Mouse (Mus musculus) midbrain, postnatal 0 days (tissue): ENCODE measurements around the gene Map3k9. TPM values are rescaled to one million over a fixed set of nuclear protein-coding genes. Genes with fewer than 3 reads are reported as not detected.
A peak's percentile ranks its signal among the peaks of the same experiment; 100 is the strongest.

Experiments used
- ATAC-seq: fragments of 200-750 bp; cut with Nextera tagmentation; 2 replicates; pipeline ENCODE4 v1.8.0; 2017; ENCODE audit warnings: moderate number of reproducible peaks, mild to moderate bottlenecking, moderate TSS enrichment, moderate library complexity; ENCODE audit not compliant: low FRiP score
- DNase-seq: peaks from one replicate; pipeline ENCODE4 v3.0.0-alpha.2; 2015; ENCODE audit warnings: low spot score
- H3K27ac ChIP-seq: fragments of 300-500 bp; sonication (generic); 2 replicates; pipeline ENCODE4 v1.5.1; 2014; ENCODE audit warnings: low read depth, mild to moderate bottlenecking, low read length, mixed read lengths
- H3K27me3 ChIP-seq: fragments of 300-500 bp; sonication (generic); 2 replicates; pipeline ENCODE4 v1.6.1; 2014; ENCODE audit warnings: low read length, control low read depth, mixed read lengths; ENCODE audit not compliant: insufficient read depth
- H3K36me3 ChIP-seq: fragments of 300-500 bp; sonication (generic); 2 replicates; pipeline ENCODE4 v1.6.1; 2014; ENCODE audit warnings: low read length, control low read depth, mixed read lengths; ENCODE audit not compliant: insufficient read depth
- H3K4me1 ChIP-seq: fragments of 300-500 bp; sonication (generic); 2 replicates; pipeline ENCODE4 v1.6.1; 2014; ENCODE audit warnings: mild to moderate bottlenecking, control low read depth, antibody characterized with exemption, low read length, mixed read lengths; ENCODE audit not compliant: insufficient read depth
- H3K4me2 ChIP-seq: fragments of 300-500 bp; sonication (generic); 2 replicates; pipeline ENCODE4 v1.6.1; 2014; ENCODE audit warnings: low read depth, mild to moderate bottlenecking, low read length, mixed read lengths; ENCODE audit not compliant: poor library complexity, severe bottlenecking
- H3K4me3 ChIP-seq: fragments of 300-500 bp; sonication (generic); 2 replicates; pipeline ENCODE4 v1.5.1; 2014; ENCODE audit warnings: low read depth, mild to moderate bottlenecking, low read length, moderate library complexity
- H3K9ac ChIP-seq: fragments of 300-500 bp; sonication (generic); replicated peaks from 2 replicates; pipeline ENCODE4 v1.6.1; 2014; ENCODE audit warnings: mild to moderate bottlenecking, low read length, moderate library complexity, mixed read lengths; ENCODE audit not compliant: poor library complexity, severe bottlenecking
- H3K9me3 ChIP-seq: fragments of 300-500 bp; sonication (generic); 2 replicates; pipeline ENCODE4 v1.6.1; 2016; ENCODE audit warnings: low read length, control low read depth
- CTCF ChIP-seq: IDR thresholded peaks from 2 replicates; pipeline ENCODE4 v1.5.1; 2016; ENCODE audit warnings: antibody characterized with exemption, mild to moderate bottlenecking
- WGBS: fragments of 180-500 bp; shearing (Covaris S2); extraction: QIAGEN DNeasy Blood & Tissue Kit; methylation state at CpG from one replicate; pipeline ENCODE4 v1.1.7; 2014; 5-methylcytosine and 5-hydroxymethylcytosine counted together
- polyA plus RNA-seq: library from polyadenylated mRNA; unstranded; fragments of >200 nt; fragmentation: Nextera tagmentation; extraction: Ambion mirVana; gene quantifications from 2 replicates; pipeline ENCODE4 v1.2.1, GENCODE M21; 2015
- total RNA-seq: library from RNA; depleted of rRNA; stranded (reverse); fragments of >200 nt; gene quantifications from 2 replicates; pipeline ENCODE4 v1.2.3, GENCODE M21; 2014

Gene Map3k9
- total and polyA plus RNA-seq, 2 experiments from 2014 or later, result 9.3 to 67.1 TPM

DNA sequence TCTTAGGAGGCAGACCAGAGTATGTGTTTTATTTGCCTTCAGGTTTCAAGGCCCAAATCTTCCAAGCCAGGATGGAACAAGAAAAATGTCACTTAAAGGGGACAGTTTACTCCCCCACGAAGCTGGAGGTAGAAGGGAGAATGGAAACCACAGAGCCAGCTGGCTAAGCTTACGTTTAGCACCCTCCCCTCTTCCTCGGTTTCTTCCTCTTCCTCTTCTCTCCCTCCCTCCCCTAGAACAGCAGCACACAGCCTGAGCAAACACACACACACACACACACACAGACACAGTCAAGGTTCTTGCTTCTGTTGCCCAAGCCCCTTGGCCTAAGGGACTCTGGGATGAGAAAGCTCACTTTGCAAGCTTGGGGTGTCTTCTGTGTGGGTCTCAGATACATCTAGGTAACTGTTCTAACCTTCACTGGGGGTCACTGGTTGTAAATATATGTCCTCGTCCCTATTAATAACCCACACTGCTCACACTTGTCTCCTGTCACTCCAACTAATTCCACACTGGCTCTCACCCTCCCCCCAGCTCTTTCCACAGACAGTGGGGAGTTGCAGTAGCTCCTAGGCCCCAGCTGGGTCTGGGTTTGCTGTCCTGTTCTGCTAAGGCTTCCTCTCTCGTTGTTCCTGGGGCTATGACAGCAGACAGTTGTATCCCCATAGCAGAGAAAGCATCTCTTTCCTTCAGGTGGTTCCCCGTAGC is 11.7 kb upstream of the Map3k9 start:
- no peak for ATAC-seq
- Histone ChIP-seq H3K9ac (no peak overlapping the region), H3K27me3 (no peaks in the 10 kb centered on the region), H3K27ac (no peak overlapping the region), H3K4me3 (no peak overlapping the region), H3K4me1 (no peaks in the 10 kb centered on the region), H3K9me3 (no peaks in the 10 kb centered on the region), H3K4me2 (no peak overlapping the region), H3K36me3 (no peaks in the 10 kb centered on the region)
- 67% methylated on average over 6 of the region's 6 CpGs for WGBS
- no peak for DNase-seq
- no peak for TF ChIP-seq CTCF

DNA sequence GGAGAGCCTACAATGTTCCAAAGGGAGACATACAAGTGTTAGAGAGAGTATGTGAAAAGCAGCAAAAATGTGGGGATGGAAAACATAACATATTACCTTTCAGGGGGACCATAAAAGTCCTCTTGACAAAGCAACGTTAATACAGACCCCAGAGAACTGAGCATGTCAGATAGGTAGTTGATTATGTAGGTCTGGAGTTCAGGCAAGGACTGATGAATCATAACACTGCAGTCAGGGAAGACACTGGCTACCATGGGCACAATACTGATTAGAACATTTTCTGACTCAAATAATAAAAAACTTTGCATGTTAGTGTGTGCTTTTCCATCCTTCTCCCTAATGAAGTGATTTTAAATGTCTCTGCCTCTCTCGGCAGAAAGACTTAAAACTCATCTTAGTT is 8.5 kb upstream of the Map3k9 start:
- H3K27me3 ChIP-seq, result no peaks in the 10 kb centered on the region
- H3K9me3 ChIP-seq, result no peaks in the 10 kb centered on the region
- H3K4me1 ChIP-seq, result no peaks in the 10 kb centered on the region
- TF ChIP-seq CTCF, result no peak
- no peak overlapping the region for H3K9ac ChIP-seq
- no peak for DNase-seq
- no peak overlapping the region for H3K4me2 ChIP-seq
- 60% methylated on average over 2 of the region's 2 CpGs for WGBS
- H3K27ac ChIP-seq, result no peak overlapping the region
- ATAC-seq, result no peak
- no peak overlapping the region for H3K4me3 ChIP-seq
- H3K36me3 ChIP-seq, result no peaks in the 10 kb centered on the region

DNA sequence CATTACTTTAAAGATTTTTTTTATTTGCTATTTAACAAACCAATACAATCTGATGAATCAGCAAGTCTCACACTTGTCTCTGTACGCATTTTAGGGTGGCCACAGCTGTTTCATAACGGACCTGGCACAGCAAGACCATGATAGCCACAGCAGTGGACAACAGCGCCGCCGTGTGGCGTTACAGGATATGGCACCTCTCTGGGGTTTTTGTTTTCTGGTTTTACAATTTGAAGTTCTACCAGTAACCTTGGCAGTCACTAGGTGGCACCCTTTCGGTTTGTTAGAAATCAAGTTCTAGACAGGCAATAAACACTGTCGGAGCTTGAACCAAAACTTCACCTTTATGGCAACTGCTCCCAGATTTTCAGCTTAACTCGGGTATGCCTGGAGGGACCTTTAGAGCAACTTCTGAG is 7.7 kb upstream of the Map3k9 start:
- ATAC-seq, result 0 out of 2 replicates have a peak, but pooled peaks have one; percentile 23
- Histone ChIP-seq H3K4me2 (no peak overlapping the region), H3K9me3 (no peaks in the 10 kb centered on the region), H3K4me3 (no peak overlapping the region), H3K27ac (no peak overlapping the region), H3K36me3 (no peaks in the 10 kb centered on the region), H3K27me3 (no peaks in the 10 kb centered on the region), H3K9ac (no peak overlapping the region), H3K4me1 (no peaks in the 10 kb centered on the region)
- peak; percentile 95 for DNase-seq
- 3% methylated on average over 9 of the region's 9 CpGs for WGBS
- TF ChIP-seq CTCF, result peak; percentile 100

DNA sequence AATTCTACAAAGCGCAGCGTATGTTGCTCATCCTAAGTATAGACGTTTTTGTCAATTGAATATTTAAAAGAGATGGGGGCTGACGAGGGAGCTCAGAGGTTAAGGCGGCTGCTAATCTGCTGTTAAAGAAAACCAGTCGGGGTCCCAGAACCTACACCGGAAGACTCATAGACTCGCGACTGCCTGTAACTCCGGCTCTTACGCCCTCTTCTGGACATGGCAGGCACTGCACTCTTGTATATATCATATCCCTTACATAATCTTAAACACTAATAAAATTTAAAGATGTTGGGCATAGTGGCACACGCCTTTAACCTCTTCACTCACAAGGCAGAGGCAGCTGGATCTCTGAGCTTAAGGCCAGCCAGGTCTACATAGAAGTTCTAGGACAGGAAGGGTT is 6.3 kb upstream of the Map3k9 start:
- Histone ChIP-seq H3K36me3 (no peaks in the 10 kb centered on the region), H3K27me3 (no peaks in the 10 kb centered on the region), H3K27ac (no peak overlapping the region), H3K4me3 (no peak overlapping the region), H3K4me2 (no peak overlapping the region), H3K9ac (no peak overlapping the region), H3K9me3 (no peaks in the 10 kb centered on the region), H3K4me1 (no peaks in the 10 kb centered on the region)
- ATAC-seq (no peak), DNase-seq (no peak)
- TF ChIP-seq CTCF, result peak; percentile 61
- WGBS, result 40% methylated on average over 12 of the region's 12 CpGs

DNA sequence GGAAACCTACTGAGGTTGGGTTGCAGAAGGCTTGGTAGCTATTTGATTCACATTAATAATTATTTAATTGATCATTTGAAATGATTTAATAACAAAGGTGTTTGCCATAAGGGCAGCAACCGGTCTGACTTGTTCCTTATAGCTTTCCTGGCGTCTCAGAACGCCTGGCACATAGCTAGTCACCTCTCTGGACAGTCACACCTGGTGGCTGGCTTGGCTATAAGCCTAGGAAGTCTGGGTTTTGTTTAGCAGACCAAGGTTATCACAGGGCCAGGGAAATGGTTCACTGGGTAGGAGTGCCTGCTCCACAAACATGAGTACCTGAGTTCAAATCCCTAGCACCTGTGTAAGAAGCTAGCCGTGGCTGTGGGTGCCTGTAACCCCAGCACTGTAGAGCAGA is 2.3 kb upstream of the Map3k9 start:
- H3K27ac ChIP-seq, result no peak overlapping the region
- peaks cover 6% of the 10 kb centered on the region; the same call in 1 of the 2 replicates for H3K4me1 ChIP-seq
- no peak overlapping the region for H3K4me2 ChIP-seq
- ATAC-seq, result no peak
- no peaks in the 10 kb centered on the region for H3K36me3 ChIP-seq
- H3K4me3 ChIP-seq, result no peak overlapping the region
- H3K27me3 ChIP-seq, result no peaks in the 10 kb centered on the region
- DNase-seq, result no peak
- no peaks in the 10 kb centered on the region for H3K9me3 ChIP-seq
- 83% methylated on average over 4 of the region's 4 CpGs for WGBS
- TF ChIP-seq CTCF, result no peak
- no peak overlapping the region for H3K9ac ChIP-seq

DNA sequence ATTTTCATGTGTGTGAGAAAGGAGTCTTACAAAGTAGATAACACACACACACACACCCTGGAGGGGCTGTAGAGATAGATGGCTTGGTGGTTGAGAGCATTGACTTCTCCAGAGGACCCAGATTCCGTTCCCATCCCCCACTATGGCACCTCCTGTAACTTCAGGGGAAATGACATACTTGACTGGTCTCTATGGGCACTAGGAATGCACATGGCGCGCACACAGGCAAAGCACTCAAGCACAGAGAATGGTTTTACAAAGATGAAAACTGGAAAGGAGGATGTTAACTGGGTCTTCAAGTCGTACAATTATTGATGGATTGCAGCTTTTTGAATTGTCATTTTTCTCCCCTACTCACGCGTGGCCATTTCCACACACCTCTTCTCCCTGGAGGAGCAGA is 1.6 kb upstream of the Map3k9 start:
- Histone ChIP-seq H3K36me3 (no peaks in the 10 kb centered on the region), H3K4me2 (no peak overlapping the region), H3K27ac (no peak overlapping the region), H3K4me1 (peaks cover 13% of the 10 kb centered on the region; the same call in 1 of the 2 replicates), H3K4me3 (no peak overlapping the region), H3K9me3 (no peaks in the 10 kb centered on the region), H3K27me3 (no peaks in the 10 kb centered on the region), H3K9ac (no peak overlapping the region)
- TF ChIP-seq CTCF, result no peak
- DNase-seq, result no peak
- no peak for ATAC-seq
- 86% methylated on average over 6 of the region's 6 CpGs for WGBS
